Mouse (Mus musculus) ovary, postnatal 36 days (tissue): ENCODE measurements around the gene N4bp2l2.

Experiments
- DNase-seq: peaks from one replicate; pipeline ENCODE4 v3.0.0; 2022; ENCODE audit warnings: low spot score, mixed read lengths

The N4bp2l2 gene

DNA sequence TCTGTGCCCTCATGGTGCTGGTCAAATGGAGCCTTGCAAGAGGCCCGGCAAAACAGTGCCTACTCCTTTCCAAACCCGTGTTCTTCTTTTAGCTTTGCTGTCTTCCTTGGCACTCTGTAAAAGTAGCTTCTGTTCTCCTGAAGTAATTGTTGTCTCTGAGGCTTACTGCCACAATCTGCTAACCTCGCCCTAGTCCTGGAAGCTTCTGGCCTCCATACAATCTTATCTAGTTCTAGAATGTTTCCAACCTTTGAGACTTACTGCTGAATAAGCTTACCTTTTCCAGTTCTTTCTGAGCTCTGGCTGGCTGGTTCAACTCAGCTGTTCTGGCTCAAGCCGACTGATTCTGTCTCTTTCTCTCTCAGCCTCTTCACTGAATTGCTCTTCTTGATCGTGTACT is 104.2 kb downstream of the N4bp2l2 start:
- DNase-seq: no peak

DNA sequence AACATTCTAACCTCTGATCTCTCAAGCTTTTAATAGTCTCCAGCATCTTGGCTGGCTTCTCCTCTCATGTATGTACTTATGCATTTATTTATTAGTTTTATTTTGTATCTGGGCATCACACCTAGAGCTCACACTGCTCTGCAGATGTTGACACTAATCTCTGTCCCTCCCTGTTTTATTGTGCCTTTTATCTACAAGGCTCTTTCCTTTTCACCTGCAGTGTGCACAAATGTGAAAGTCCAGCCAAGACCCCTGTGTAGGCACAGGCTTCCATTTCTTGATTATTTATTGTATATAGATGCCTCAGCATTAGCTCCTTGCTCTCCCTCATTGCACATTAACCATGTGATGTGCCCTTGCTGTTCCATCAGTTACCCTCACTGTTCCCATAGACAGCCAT is 104.6 kb downstream of the N4bp2l2 start:
- no peak for DNase-seq

DNA sequence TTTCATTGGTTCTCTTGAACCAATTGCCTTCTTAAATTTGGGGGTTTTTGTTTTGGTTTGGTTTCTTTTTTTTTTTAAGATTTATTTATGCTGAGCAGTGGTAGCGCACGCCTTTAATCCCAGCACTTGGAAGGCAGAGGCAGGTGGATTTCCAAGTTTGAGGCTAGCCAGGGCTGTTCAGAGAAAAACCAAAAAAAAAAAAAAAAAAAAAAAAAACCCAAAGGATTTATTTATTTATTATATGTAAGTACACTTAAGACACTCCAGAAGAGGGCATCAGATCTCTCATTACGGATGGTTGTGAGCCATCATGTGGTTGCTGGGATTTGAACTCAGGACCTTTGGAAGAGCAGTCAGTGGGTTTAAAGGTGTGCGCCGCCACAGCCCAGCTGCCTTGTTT is 105.1 kb downstream of the N4bp2l2 start:
- DNase-seq: no peak

DNA sequence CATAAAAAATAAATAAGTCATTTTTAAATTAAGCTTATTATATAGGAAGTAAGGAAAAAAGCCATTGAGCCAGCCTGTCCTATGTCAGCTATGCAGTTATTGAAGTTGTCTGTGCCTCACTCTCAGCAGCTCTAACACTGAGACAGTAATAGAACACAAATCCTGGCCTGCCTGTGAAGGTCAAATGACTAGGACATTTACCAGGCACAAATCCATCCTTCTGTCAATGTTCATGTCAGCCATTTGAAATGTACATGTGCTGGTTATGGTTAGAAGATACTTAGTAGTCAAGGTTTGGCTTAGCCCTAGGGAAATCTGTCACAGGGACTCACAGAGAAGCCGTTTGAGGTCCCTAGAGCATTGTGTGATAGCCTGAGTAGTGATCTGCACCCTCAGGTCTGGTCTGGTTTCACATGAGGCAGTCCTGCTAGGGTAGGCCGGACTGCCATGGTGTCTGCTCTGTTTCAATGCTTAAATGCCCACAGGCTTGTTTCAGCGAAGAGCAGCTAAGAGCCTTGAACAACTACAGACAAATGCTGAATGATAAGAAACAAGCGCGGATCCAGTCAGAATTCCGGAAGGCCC is 106.4 kb downstream of the N4bp2l2 start:
- DNase-seq: no peak
